Mouse (Mus musculus) hindbrain, embryonic 14.5 days (tissue): ENCODE results near the gene Rnft2. TPM values are rescaled to one million over a fixed set of nuclear protein-coding genes. Genes with fewer than 3 reads are reported as not detected.

Experiments
- polyA plus RNA-seq: library from polyadenylated mRNA; unstranded; fragments of >200 nt; fragmentation: Nextera tagmentation; extraction: Ambion mirVana; gene quantifications from 2 replicates; pipeline ENCODE4 v1.2.1, GENCODE M21; 2014

Gene Rnft2
- polyA plus RNA-seq, 1 experiment from 2014 or later = 13.0 TPM

Other genes with a start within 250 kb of the Rnft2 start
- gene Tesc, start 217.4 kb downstream of the Rnft2 start, polyA plus RNA-seq = 4.3 and 4.9 TPM in 2 replicates
- gene Fbxw8, start 89.7 kb downstream of the Rnft2 start, polyA plus RNA-seq = 21.0 TPM in 2 replicates
- 3.4 and 4.3 TPM in 2 replicates for gene Hrk, start 80.5 kb downstream of the Rnft2 start, polyA plus RNA-seq
- 16.4 and 17.2 TPM in 2 replicates for gene 2410131K14Rik, start 111 bp upstream of the Rnft2 start, polyA plus RNA-seq